Mouse (Mus musculus): Measurements from ENCODE around the gene Hsd11b2.

Hsd11b2 gene

GRCm38 (mm10) chr8:105518436-105519313 lies at the start of gene Hsd11b2:
Hsd11b2 (plus strand) TSS chr8:105518755.
- peak; percentile 81 for DNase-seq (ENCODE audit: low read depth, low spot score)

GRCm38 (mm10) chr8:105469041-105469695 lies 49.4 kb upstream of the Hsd11b2 start:
- no peak for DNase-seq (ENCODE audit: low read depth, low spot score)

- no peak for DNase-seq (ENCODE audit: low read depth, low spot score)
Measured at GRCm38 (mm10) chr8:105469816-105470215, 48.7 kb upstream of the Hsd11b2 start.

GRCm38 (mm10) chr8:105470262-105470661 lies 48.3 kb upstream of the Hsd11b2 start:
- DNase-seq (ENCODE audit: low read depth, low spot score), result no peak

GRCm38 (mm10) chr8:105470681-105471313 lies 47.8 kb upstream of the Hsd11b2 start:
- no peak for DNase-seq (ENCODE audit: low read depth, low spot score)

- DNase-seq (ENCODE audit: low read depth, low spot score), result peak; percentile 22
Measured at GRCm38 (mm10) chr8:105471314-105472015, 47.1 kb upstream of the Hsd11b2 start, which contains the start of gene Tppp3. Tppp3 (minus strand) TSS chr8:105471526.

GRCm38 (mm10) chr8:105472414-105472932 lies 46.1 kb upstream of the Hsd11b2 start:
- DNase-seq (ENCODE audit: low read depth, low spot score), result no peak

GRCm38 (mm10) chr8:105472983-105473382 lies 45.6 kb upstream of the Hsd11b2 start:
- DNase-seq (ENCODE audit: low read depth, low spot score), result no peak

- no peak for DNase-seq (ENCODE audit: low read depth, low spot score)
Measured at GRCm38 (mm10) chr8:105473816-105474606, 44.5 kb upstream of the Hsd11b2 start.

- DNase-seq (ENCODE audit: low read depth, low spot score), result no peak
Measured at GRCm38 (mm10) chr8:105474680-105475079, 43.9 kb upstream of the Hsd11b2 start.

- DNase-seq (ENCODE audit: low read depth, low spot score), result no peak
Measured at GRCm38 (mm10) chr8:105475254-105475653, 43.3 kb upstream of the Hsd11b2 start.

GRCm38 (mm10) chr8:105475742-105476141 lies 42.8 kb upstream of the Hsd11b2 start:
- no peak for DNase-seq (ENCODE audit: low read depth, low spot score)

GRCm38 (mm10) chr8:105476161-105476560 lies 42.4 kb upstream of the Hsd11b2 start:
- DNase-seq (ENCODE audit: low read depth, low spot score), result no peak

- DNase-seq (ENCODE audit: low read depth, low spot score), result peak; percentile 26
Measured at GRCm38 (mm10) chr8:105476628-105477413, 41.7 kb upstream of the Hsd11b2 start.

- DNase-seq (ENCODE audit: low read depth, low spot score), result no peak
Measured at GRCm38 (mm10) chr8:105477792-105478191, 40.8 kb upstream of the Hsd11b2 start.

GRCm38 (mm10) chr8:105481013-105481412 lies 37.5 kb upstream of the Hsd11b2 start:
- DNase-seq (ENCODE audit: low read depth, low spot score), result no peak

GRCm38 (mm10) chr8:105481453-105481852 lies 37.1 kb upstream of the Hsd11b2 start:
- DNase-seq (ENCODE audit: low read depth, low spot score), result peak; percentile 38

GRCm38 (mm10) chr8:105482123-105482522 lies 36.4 kb upstream of the Hsd11b2 start:
- no peak for DNase-seq (ENCODE audit: low read depth, low spot score)

- no peak for DNase-seq (ENCODE audit: low read depth, low spot score)
Measured at GRCm38 (mm10) chr8:105483212-105484029, 35.1 kb upstream of the Hsd11b2 start.

Data from CD4-positive, CD25-positive, alpha-beta regulatory T cell, adult 2 months (primary cell).